Mouse (Mus musculus): ENCODE data around the gene Alkbh7. TPM values are rescaled to one million over a fixed set of nuclear protein-coding genes. Genes with fewer than 3 reads are reported as not detected.

The Alkbh7 gene
- polyA plus RNA-seq, 1 experiment from 2014 or later = 49.4 TPM

DNA sequence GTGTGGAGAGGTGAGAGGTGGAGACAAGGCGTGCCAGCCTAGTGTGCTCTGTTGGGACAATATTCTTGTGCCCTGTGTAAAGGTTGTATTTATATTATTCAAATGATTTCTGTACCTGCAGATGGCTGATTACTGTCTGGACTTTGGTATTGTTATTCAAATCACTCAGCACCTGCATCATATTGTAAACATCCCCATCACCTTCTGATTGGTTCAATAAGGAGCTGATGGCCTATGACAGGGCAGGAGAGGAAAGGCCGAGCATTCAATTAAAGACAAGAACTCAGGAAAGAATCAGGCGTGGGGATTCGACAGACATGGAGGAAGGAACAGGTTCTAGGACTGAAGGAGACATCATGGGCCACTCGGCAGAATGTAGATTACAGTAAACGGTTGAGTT lies 33.5 kb upstream of the Alkbh7 start:
- ATAC-seq (replicated peaks; ENCODE audit: insufficient number of reproducible peaks, low FRiP score, low TSS enrichment) = no peak
- H3K27ac ChIP-seq (ENCODE audit: low read depth, low read length) = no peak overlapping the region
- no peak overlapping the region for H3K9ac ChIP-seq (ENCODE audit: low read depth, low read length)
- H3K4me2 ChIP-seq = no peak overlapping the region
- H3K27me3 ChIP-seq (ENCODE audit: control insufficient read depth, insufficient read depth, low read length) = no peaks in the 10 kb centered on the region
- H3K9me3 ChIP-seq (replicated peaks; ENCODE audit: control insufficient read depth, low read length) = no peaks in the 10 kb centered on the region
- no peaks in the 10 kb centered on the region for H3K36me3 ChIP-seq (ENCODE audit: control insufficient read depth, insufficient read depth, low read length)
- H3K4me3 ChIP-seq (ENCODE audit: low read depth, low read length) = no peak overlapping the region
- no peaks in the 10 kb centered on the region for H3K4me1 ChIP-seq (ENCODE audit: control insufficient read depth, insufficient read depth, low read length)
- WGBS (ENCODE audit: insufficient replicate concordance) = 74% methylated on average over 6 of the region's 6 CpGs

DNA sequence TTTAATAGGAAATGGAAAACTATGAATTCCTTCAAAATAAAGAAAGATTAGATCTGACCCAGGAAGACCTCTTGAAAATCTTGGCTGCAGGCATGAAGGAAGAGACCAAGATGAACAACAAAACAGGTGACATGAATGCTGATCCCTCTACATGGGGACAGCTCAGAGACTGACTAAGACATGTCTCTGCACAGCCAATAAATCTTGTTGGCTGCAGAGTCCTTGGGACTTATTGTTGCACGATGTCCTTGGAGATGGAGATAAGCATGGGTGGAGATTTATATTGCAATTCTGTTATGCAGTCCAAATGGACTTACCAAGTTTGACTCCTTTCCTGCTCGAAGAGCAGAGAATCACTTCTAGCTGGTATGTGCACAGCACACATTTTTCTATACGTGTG lies 27.8 kb upstream of the Alkbh7 start:
- Histone ChIP-seq H3K27me3 (ENCODE audit: control insufficient read depth, insufficient read depth, low read length) (peaks cover 5% of the 10 kb centered on the region; the same call in 1 of the 2 replicates), H3K4me1 (ENCODE audit: control insufficient read depth, insufficient read depth, low read length) (no peaks in the 10 kb centered on the region), H3K9me3 (replicated peaks; ENCODE audit: control insufficient read depth, low read length) (no peaks in the 10 kb centered on the region), H3K27ac (ENCODE audit: low read depth, low read length) (no peak overlapping the region), H3K36me3 (ENCODE audit: control insufficient read depth, insufficient read depth, low read length) (no peaks in the 10 kb centered on the region), H3K4me2 (no peak overlapping the region), H3K4me3 (ENCODE audit: low read depth, low read length) (no peak overlapping the region), H3K9ac (ENCODE audit: low read depth, low read length) (no peak overlapping the region)
- ATAC-seq (replicated peaks; ENCODE audit: insufficient number of reproducible peaks, low FRiP score, low TSS enrichment) = no peak
- WGBS (ENCODE audit: insufficient replicate concordance) = 63% methylated on average over 3 of the region's 3 CpGs

DNA sequence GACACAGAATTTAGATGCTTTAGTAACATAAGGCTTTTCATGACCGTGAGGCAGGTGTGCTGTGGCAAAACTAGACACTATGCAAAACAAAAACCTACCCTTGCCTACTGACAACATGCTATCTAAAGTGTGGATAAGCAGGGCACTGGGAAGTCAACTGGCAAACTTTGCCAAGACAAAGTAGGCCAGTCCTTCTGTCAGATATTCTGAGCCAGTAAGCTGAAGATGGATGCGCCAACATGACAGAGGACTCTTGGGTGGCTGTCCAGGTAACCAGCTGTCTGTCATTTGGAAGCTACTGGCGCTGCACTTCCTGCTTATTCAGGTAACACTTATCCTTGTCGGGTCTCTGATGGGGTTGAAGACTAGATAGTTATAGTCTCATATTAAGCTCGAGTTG lies 27.1 kb upstream of the Alkbh7 start:
- 59% methylated on average over 5 of the region's 5 CpGs for WGBS (ENCODE audit: insufficient replicate concordance)
- no peak for ATAC-seq (replicated peaks; ENCODE audit: insufficient number of reproducible peaks, low FRiP score, low TSS enrichment)
- Histone ChIP-seq H3K9me3 (replicated peaks; ENCODE audit: control insufficient read depth, low read length) (no peaks in the 10 kb centered on the region), H3K36me3 (ENCODE audit: control insufficient read depth, insufficient read depth, low read length) (no peaks in the 10 kb centered on the region), H3K27me3 (ENCODE audit: control insufficient read depth, insufficient read depth, low read length) (peaks cover 5% of the 10 kb centered on the region; the same call in 1 of the 2 replicates), H3K27ac (ENCODE audit: low read depth, low read length) (no peak overlapping the region), H3K4me2 (no peak overlapping the region), H3K4me1 (ENCODE audit: control insufficient read depth, insufficient read depth, low read length) (no peaks in the 10 kb centered on the region), H3K9ac (ENCODE audit: low read depth, low read length) (no peak overlapping the region), H3K4me3 (ENCODE audit: low read depth, low read length) (no peak overlapping the region)

DNA sequence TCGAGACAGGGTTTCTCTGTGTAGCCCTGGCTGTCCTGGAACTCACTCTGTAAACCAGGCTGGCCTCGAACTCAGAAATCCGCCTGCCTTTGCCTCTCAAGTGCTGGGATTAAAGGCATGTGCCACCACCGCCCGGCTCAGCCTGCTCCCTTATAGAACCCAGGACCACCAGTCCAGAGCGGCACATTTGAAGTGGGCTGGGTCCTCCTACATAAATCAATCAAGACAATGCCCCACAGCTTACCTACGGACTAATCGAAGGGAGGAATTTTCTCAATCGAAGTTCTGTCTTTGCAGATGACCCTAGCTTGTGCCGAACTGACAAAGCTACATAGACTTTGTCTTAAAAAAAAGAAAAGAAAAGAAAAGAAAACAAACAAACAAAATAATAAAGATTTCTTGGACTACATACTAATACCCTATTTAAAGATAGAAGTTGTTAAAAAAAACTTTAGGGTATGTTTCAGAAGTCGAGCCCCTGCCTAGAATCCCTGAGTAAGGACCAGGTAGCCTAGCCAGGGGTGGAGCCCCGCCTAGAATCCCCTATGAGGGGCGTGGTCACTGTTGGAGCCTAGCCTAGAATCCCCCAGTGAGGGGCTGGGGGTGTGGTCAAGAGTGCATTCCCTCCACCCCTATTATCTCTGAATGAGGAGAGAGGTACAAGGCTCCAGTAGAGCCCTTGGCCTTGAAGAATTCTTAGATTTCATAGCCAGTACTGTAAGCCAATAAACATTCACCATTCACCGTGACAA lies 23.0 kb upstream of the Alkbh7 start:
- Histone ChIP-seq H3K27me3 (ENCODE audit: control insufficient read depth, insufficient read depth, low read length) (peaks cover 5% of the 10 kb centered on the region; the same call in 1 of the 2 replicates), H3K36me3 (ENCODE audit: control insufficient read depth, insufficient read depth, low read length) (no peaks in the 10 kb centered on the region), H3K4me3 (ENCODE audit: low read depth, low read length) (no peak overlapping the region), H3K4me2 (no peak overlapping the region), H3K9me3 (replicated peaks; ENCODE audit: control insufficient read depth, low read length) (no peaks in the 10 kb centered on the region), H3K9ac (ENCODE audit: low read depth, low read length) (no peak overlapping the region), H3K4me1 (ENCODE audit: control insufficient read depth, insufficient read depth, low read length) (no peaks in the 10 kb centered on the region), H3K27ac (ENCODE audit: low read depth, low read length) (no peak overlapping the region)
- no peak for ATAC-seq (replicated peaks; ENCODE audit: insufficient number of reproducible peaks, low FRiP score, low TSS enrichment)
- WGBS (ENCODE audit: insufficient replicate concordance) = 56% methylated on average over 12 of the region's 14 CpGs

DNA sequence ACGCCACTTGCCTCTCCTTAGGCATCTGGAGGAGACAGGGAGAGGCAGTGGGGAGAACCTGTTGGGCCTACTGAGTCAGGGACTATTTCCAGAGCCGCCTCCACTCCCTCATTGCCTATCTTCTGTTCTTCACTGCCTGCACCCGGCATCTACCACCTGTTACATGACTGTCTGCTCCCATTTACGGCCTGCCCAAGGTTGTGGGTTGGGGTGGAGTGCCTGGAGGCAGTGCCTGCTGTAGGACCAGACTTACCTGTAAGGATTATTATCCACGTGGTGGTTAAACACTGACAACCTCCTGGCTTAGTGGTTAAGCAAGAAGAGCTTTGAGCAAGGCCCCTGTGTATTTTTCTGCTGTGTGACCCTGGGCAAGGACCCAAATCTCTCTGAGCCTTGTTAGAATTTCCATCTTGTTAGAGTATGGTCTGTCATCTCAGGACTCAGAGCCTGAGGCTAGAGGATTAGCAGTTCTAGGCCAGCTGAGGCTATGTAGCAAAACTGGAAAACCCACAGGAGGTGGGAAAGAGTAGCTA lies 22.4 kb upstream of the Alkbh7 start:
- Histone ChIP-seq H3K27ac (ENCODE audit: low read depth, low read length) (no peak overlapping the region), H3K9ac (ENCODE audit: low read depth, low read length) (no peak overlapping the region), H3K36me3 (ENCODE audit: control insufficient read depth, insufficient read depth, low read length) (no peaks in the 10 kb centered on the region), H3K4me2 (no peak overlapping the region), H3K4me1 (ENCODE audit: control insufficient read depth, insufficient read depth, low read length) (no peaks in the 10 kb centered on the region), H3K27me3 (ENCODE audit: control insufficient read depth, insufficient read depth, low read length) (peaks cover 5% of the 10 kb centered on the region; the same call in 1 of the 2 replicates), H3K4me3 (ENCODE audit: low read depth, low read length) (no peak overlapping the region), H3K9me3 (replicated peaks; ENCODE audit: control insufficient read depth, low read length) (no peaks in the 10 kb centered on the region)
- WGBS (ENCODE audit: insufficient replicate concordance) = 83% methylated on average over 5 of the region's 5 CpGs
- no peak for ATAC-seq (replicated peaks; ENCODE audit: insufficient number of reproducible peaks, low FRiP score, low TSS enrichment)

DNA sequence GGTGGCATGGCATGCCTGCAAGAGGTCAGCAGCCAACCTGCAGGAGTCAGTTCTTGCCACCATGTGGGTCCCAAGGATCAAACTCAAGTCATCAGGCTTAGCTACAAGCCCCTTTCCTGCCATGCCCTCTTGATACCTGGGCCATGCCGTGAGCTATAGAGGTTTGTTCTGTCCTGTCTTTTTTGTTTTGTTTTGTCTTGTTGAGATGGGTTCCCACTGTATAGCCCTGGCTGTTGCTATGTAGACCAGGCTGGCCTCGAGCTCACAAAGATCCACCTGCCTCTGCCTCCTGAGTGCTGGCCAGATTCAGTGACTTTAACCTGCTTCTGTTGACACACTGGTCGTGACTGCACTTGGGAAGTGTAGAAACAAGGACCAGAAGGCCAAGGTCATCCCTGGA lies 21.7 kb upstream of the Alkbh7 start:
- no peak for ATAC-seq (replicated peaks; ENCODE audit: insufficient number of reproducible peaks, low FRiP score, low TSS enrichment)
- 82% methylated on average over 3 of the region's 3 CpGs for WGBS (ENCODE audit: insufficient replicate concordance)
- Histone ChIP-seq H3K36me3 (ENCODE audit: control insufficient read depth, insufficient read depth, low read length) (no peaks in the 10 kb centered on the region), H3K9ac (ENCODE audit: low read depth, low read length) (no peak overlapping the region), H3K4me1 (ENCODE audit: control insufficient read depth, insufficient read depth, low read length) (no peaks in the 10 kb centered on the region), H3K9me3 (replicated peaks; ENCODE audit: control insufficient read depth, low read length) (no peaks in the 10 kb centered on the region), H3K4me3 (ENCODE audit: low read depth, low read length) (no peak overlapping the region), H3K27me3 (ENCODE audit: control insufficient read depth, insufficient read depth, low read length) (peaks cover 5% of the 10 kb centered on the region; the same call in 1 of the 2 replicates), H3K4me2 (no peak overlapping the region), H3K27ac (ENCODE audit: low read depth, low read length) (no peak overlapping the region)

DNA sequence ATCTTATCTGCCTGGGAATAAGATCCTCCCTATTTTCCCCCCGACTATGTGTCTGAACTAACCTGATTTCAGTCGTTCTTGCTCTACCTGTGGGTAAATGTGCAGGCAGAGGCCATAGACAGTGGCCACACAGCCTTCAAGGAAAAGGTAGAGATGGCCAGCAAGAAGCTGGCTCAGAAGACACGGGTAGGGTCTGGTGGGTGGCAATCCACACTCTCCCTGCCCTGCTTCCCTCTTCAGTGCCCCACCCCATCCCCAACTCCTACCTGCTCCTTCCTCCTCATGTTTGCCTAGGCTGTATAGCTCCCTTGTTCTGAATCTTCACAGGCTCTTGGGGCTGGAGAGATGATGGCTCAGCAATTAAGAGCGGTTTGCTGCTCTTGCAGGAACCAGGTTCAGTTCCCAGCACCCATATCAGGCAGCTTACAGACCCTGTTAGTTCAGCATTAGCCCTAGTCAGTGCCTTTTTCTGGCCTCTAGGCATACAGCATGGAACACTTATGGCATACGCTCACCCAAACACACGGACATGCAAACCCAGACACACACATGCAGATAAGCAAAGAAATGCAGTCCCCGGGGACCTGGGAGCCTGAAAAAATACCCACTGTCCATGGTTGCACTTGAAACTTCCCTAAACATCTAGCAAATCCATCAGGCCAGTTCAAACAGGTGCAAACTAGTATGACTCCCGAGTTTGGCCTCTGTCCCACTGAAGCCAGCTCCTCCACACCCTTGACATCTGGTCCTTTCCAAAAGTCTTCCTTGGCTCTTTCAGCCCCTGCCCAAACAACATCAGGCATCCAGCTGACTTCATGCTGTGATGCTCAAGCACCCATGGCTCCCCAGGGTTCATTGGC lies 20.4 kb upstream of the Alkbh7 start:
- WGBS (ENCODE audit: insufficient replicate concordance) = 69% methylated on average over 8 of the region's 8 CpGs
- no peak overlapping the region for H3K4me3 ChIP-seq (ENCODE audit: low read depth, low read length)
- no peak for ATAC-seq (replicated peaks; ENCODE audit: insufficient number of reproducible peaks, low FRiP score, low TSS enrichment)

DNA sequence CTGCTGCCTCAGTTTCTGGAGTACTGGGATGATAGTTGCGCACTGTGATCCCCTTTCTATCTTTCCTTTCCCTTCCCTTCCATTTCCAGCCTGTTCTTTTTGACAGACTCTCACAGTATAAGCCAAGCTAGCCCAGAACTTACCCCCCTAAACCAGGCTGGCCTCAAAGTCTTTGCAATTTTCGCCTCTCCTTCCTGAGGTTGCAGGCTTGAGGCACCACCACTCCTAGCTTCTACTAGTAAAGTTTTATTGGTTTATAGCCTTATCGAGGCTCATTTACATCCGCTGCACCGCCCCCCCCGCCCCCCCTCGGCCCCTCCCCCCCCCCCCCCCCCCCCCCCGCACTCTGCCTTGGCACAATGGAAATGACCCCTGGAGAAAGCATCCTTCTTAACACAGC lies 17.6 kb upstream of the Alkbh7 start:
- Histone ChIP-seq H3K9ac (ENCODE audit: low read depth, low read length) (no peak overlapping the region), H3K9me3 (replicated peaks; ENCODE audit: control insufficient read depth, low read length) (no peaks in the 10 kb centered on the region), H3K27me3 (ENCODE audit: control insufficient read depth, insufficient read depth, low read length) (no peaks in the 10 kb centered on the region; the same call in 1 of the 2 replicates), H3K27ac (ENCODE audit: low read depth, low read length) (no peak overlapping the region), H3K4me1 (ENCODE audit: control insufficient read depth, insufficient read depth, low read length) (no peaks in the 10 kb centered on the region), H3K4me3 (ENCODE audit: low read depth, low read length) (no peak overlapping the region), H3K4me2 (no peak overlapping the region), H3K36me3 (ENCODE audit: control insufficient read depth, insufficient read depth, low read length) (no peaks in the 10 kb centered on the region)
- WGBS (ENCODE audit: insufficient replicate concordance) = 40% methylated on average over 6 of the region's 8 CpGs
- no peak for ATAC-seq (replicated peaks; ENCODE audit: insufficient number of reproducible peaks, low FRiP score, low TSS enrichment)

More for the DNA sequence above, 20.4 kb upstream of the Alkbh7 start:
- Histone ChIP-seq H3K36me3 (ENCODE audit: control insufficient read depth, insufficient read depth, low read length) (no peaks in the 10 kb centered on the region), H3K27ac (ENCODE audit: low read depth, low read length) (no peak overlapping the region), H3K27me3 (ENCODE audit: control insufficient read depth, insufficient read depth, low read length) (no peaks in the 10 kb centered on the region; the same call in 1 of the 2 replicates), H3K9me3 (replicated peaks; ENCODE audit: control insufficient read depth, low read length) (no peaks in the 10 kb centered on the region), H3K4me2 (no peak overlapping the region), H3K9ac (ENCODE audit: low read depth, low read length) (no peak overlapping the region), H3K4me1 (ENCODE audit: control insufficient read depth, insufficient read depth, low read length) (no peaks in the 10 kb centered on the region)

All from heart, embryonic 11.5 days (tissue).